8 mouse cellular contexts compared by ENCODE assay signal in genomic region chr6:84134722-84135394, GRCm38 (mm10).
A peak's percentile ranks its signal among the peaks of the same experiment; 100 is the strongest.
DNase-seq lines count a peak whose midpoint lies in the region.

No protein-coding gene starts in this region.

- DNase-seq in urinary bladder, adult 2 months (ENCODE audit: low spot score): peak; percentile 30
- DNase-seq in urinary bladder, postnatal 25 days (ENCODE audit: low spot score): no peak
- DNase-seq in fibroblast of lung, adult 2 months (ENCODE audit: low read depth): peak; percentile 82
- peak; percentile 14 to 53 for DNase-seq in layer of hippocampus, adult 18-20 months (ENCODE audit: low spot score in 2 of 2)
- DNase-seq in lung, postnatal 4 days: peak; percentile 8 to 38
- DNase-seq in urinary bladder, postnatal 14 days (ENCODE audit: low spot score): peak; percentile 59
- no peak for DNase-seq in adipocyte (ENCODE audit: low spot score)
- no peak for DNase-seq in right cerebral cortex, postnatal 25 days

Comparison
In these comparisons a context has a peak if more than half of its experiments do, and no peak if none do; other contexts are left out.
1. DNase-seq: peak in urinary bladder, adult 2 months (single experiment), fibroblast of lung, adult 2 months (single experiment), layer of hippocampus, adult 18-20 months (2 of 2), lung, postnatal 4 days (2 of 2) and urinary bladder, postnatal 14 days (single experiment); none in urinary bladder, postnatal 25 days (single experiment), adipocyte (single experiment) and right cerebral cortex, postnatal 25 days (single experiment).